12 mouse cellular contexts compared by ENCODE assay signal in the genomic region with DNA sequence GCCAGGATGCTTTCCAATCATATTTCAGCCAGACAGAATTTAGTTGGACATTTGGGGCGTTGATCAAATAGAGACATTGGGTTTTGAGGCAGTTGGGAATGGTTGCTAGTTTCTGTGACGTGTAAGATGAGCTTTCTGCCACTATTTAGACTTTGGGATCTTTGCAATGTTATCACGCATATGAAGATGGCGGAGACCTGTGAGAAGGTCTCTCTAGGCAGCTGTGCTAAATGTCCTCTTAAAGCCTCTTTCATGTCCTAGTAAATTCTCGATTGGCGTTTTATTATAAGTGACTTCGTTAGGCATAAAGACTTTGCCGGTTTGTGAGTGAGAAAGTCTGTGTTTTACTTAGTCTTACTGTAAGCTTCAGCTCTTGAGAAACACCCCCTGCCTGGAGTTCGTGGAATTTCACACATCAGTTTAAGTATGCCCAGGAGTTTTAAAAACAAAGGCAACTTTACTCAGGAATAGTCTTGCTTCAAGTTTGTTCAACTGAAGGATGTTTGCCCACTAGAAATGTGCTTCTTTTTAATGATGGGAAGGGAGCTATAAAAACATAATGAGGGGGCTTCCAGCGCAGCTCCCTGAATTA.
DNase-seq lines count a peak whose midpoint lies in the region; ATAC-seq and TF ChIP-seq lines count a peak whose summit lies in the region.
"Had no signal": no experiment of that assay in that cellular context is flagged by ENCODE, and none has a peak within 500 bp of the region (broad histone marks: within the 10 kb centered on the region; RNA-seq: fewer than 3 reads in every experiment).

No protein-coding gene starts in this region.

- no peak overlapping the region for H3K9ac ChIP-seq in heart, embryonic 14.5 days (ENCODE audit: low read length)
- no peak overlapping the region for H3K9ac ChIP-seq in heart, adult 2 months (ENCODE audit: low read depth, low read length)
- no peak overlapping the region for H3K9ac ChIP-seq in midbrain, embryonic 11.5 days (ENCODE audit: low read length)
- no peak overlapping the region for H3K9ac ChIP-seq in midbrain, embryonic 13.5 days (replicated peaks)
- H3K9ac ChIP-seq in liver, embryonic 12.5 days: no peak overlapping the region
- H3K9ac ChIP-seq: forebrain, embryonic 12.5 days; hindbrain, embryonic 12.5 days; stomach, embryonic 15.5 days had no signal

- H3K4me3 ChIP-seq in heart, embryonic 14.5 days (ENCODE audit: control insufficient read depth in 1 of 2, insufficient read depth in 1 of 2, low read depth in 1 of 2, low read length in 2 of 2): no peak overlapping the region
- no peak overlapping the region for H3K4me3 ChIP-seq in heart, adult 2 months
- no peak overlapping the region for H3K4me3 ChIP-seq in midbrain, embryonic 11.5 days (ENCODE audit: low read depth, low read length)
- H3K4me3 ChIP-seq in midbrain, embryonic 13.5 days (replicated peaks): no peak overlapping the region
- no peak overlapping the region for H3K4me3 ChIP-seq in liver, embryonic 12.5 days
- H3K4me3 ChIP-seq: forebrain, embryonic 12.5 days; hindbrain, embryonic 12.5 days; megakaryocyte, embryonic 14.5 days; stomach, embryonic 15.5 days had no signal

- intact Hi-C loops in heart, adult 2 months (cut with DNase I): loop anchor here (2.0 to 10.0 kb wide), 4 partner anchors 284 to 1304 kb away; no protein-coding TSS in a partner anchor

- no peak for DNase-seq in heart, adult 2 months
- peak; percentile 87 for DNase-seq in midbrain, embryonic 11.5 days (ENCODE audit: low spot score, missing footprints)
- peak; percentile 43 for DNase-seq in forelimb bud, embryonic 11.5 days (ENCODE audit: low read depth, low spot score)
- DNase-seq in yolk sac, embryonic 10.5 days (ENCODE audit: low spot score): no peak

- no peak for TF ChIP-seq POLR2A in heart, adult 2 months (IDR thresholded peaks at IDR 0.05; ENCODE audit: insufficient read depth, low read depth, low read length)

- ATAC-seq in heart, embryonic 14.5 days (ENCODE audit: insufficient number of reproducible peaks, insufficient read depth, low FRiP score, low read depth): no peak
- no peak for ATAC-seq in midbrain, embryonic 11.5 days (ENCODE audit: low FRiP score)
- ATAC-seq in midbrain, embryonic 13.5 days: no peak
- ATAC-seq in liver, embryonic 12.5 days: no peak
- ATAC-seq: intestine, postnatal 0 days had no signal

- TF ChIP-seq CTCF in heart, adult 2 months (IDR thresholded peaks at IDR 0.05): no peak

- H3K4me1 ChIP-seq in heart, embryonic 14.5 days (ENCODE audit: control insufficient read depth in 2 of 2, insufficient read depth in 2 of 2, low read length in 2 of 2): peaks cover 3 to 8% of the 10 kb centered on the region in 2 experiments
- no peaks in the 10 kb centered on the region for H3K4me1 ChIP-seq in heart, adult 2 months (ENCODE audit: control insufficient read depth, insufficient read depth, low read length)
- peaks cover 11% of the 10 kb centered on the region for H3K4me1 ChIP-seq in midbrain, embryonic 11.5 days (ENCODE audit: control insufficient read depth, insufficient read depth, low read length)
- H3K4me1 ChIP-seq in midbrain, embryonic 13.5 days (replicated peaks): peaks cover 12% of the 10 kb centered on the region
- H3K4me1 ChIP-seq in liver, embryonic 12.5 days: no peaks in the 10 kb centered on the region
- H3K4me1 ChIP-seq: stomach, embryonic 15.5 days had no signal

- H3K36me3 ChIP-seq in heart, embryonic 14.5 days (ENCODE audit: control insufficient read depth, insufficient read depth, low read length): no peaks in the 10 kb centered on the region
- no peaks in the 10 kb centered on the region for H3K36me3 ChIP-seq in heart, adult 2 months (ENCODE audit: control insufficient read depth, insufficient read depth, low read length)
- no peaks in the 10 kb centered on the region for H3K36me3 ChIP-seq in midbrain, embryonic 11.5 days (ENCODE audit: control insufficient read depth, insufficient read depth, low read length)
- H3K36me3 ChIP-seq in midbrain, embryonic 13.5 days: no peaks in the 10 kb centered on the region
- H3K36me3 ChIP-seq in liver, embryonic 12.5 days: no peaks in the 10 kb centered on the region
- H3K36me3 ChIP-seq: forebrain, embryonic 12.5 days; hindbrain, embryonic 12.5 days; stomach, embryonic 15.5 days had no signal

- TF ChIP-seq EP300 in heart, adult 2 months (IDR thresholded peaks at IDR 0.05; ENCODE audit: insufficient read depth, low read depth, low read length): no peak

- peak overlapping the region; percentile 47 for H3K4me2 ChIP-seq in heart, embryonic 14.5 days (ENCODE audit: low read length)
- H3K4me2 ChIP-seq in midbrain, embryonic 11.5 days: no peak overlapping the region
- H3K4me2 ChIP-seq in midbrain, embryonic 13.5 days (replicated peaks): no peak overlapping the region
- no peak overlapping the region for H3K4me2 ChIP-seq in liver, embryonic 12.5 days
- H3K4me2 ChIP-seq: forebrain, embryonic 12.5 days; hindbrain, embryonic 12.5 days; stomach, embryonic 15.5 days had no signal

- no peaks in the 10 kb centered on the region for H3K27me3 ChIP-seq in heart, embryonic 14.5 days (ENCODE audit: control insufficient read depth, insufficient read depth, low read length)
- no peaks in the 10 kb centered on the region for H3K27me3 ChIP-seq in heart, adult 2 months (ENCODE audit: control insufficient read depth, insufficient read depth, low read length)
- H3K27me3 ChIP-seq in midbrain, embryonic 11.5 days (ENCODE audit: control insufficient read depth, insufficient read depth, low read length): no peaks in the 10 kb centered on the region
- peaks cover 6% of the 10 kb centered on the region for H3K27me3 ChIP-seq in midbrain, embryonic 13.5 days
- no peaks in the 10 kb centered on the region for H3K27me3 ChIP-seq in liver, embryonic 12.5 days (replicated peaks)
- H3K27me3 ChIP-seq: hindbrain, embryonic 12.5 days; megakaryocyte, embryonic 14.5 days; stomach, embryonic 15.5 days had no signal

- WGBS in heart, embryonic 14.5 days: 46% methylated on average over 10 of the region's 10 CpGs
- 53% methylated on average over 10 of the region's 10 CpGs for WGBS in heart, adult 2 months
- 70% methylated on average over 10 of the region's 10 CpGs for WGBS in midbrain, embryonic 11.5 days
- 67% methylated on average over 10 of the region's 10 CpGs for WGBS in midbrain, embryonic 13.5 days
- 44% methylated on average over 10 of the region's 10 CpGs for WGBS in liver, embryonic 12.5 days (ENCODE audit: insufficient replicate concordance)

- 0 out of 2 replicates have a peak, but pooled peaks cover 4% of the 10 kb centered on the region for H3K9me3 ChIP-seq in heart, embryonic 14.5 days (ENCODE audit: control insufficient read depth, low read length)
- H3K9me3 ChIP-seq in midbrain, embryonic 11.5 days (ENCODE audit: control insufficient read depth, low read length): no peaks in the 10 kb centered on the region
- H3K9me3 ChIP-seq in midbrain, embryonic 13.5 days: no peaks in the 10 kb centered on the region
- H3K9me3 ChIP-seq in liver, embryonic 12.5 days (replicated peaks): 0 out of 2 replicates have a peak, but pooled peaks cover 5% of the 10 kb centered on the region
- H3K9me3 ChIP-seq: forebrain, embryonic 12.5 days; hindbrain, embryonic 12.5 days; stomach, embryonic 15.5 days had no signal

- H3K79me2 ChIP-seq in heart, adult 2 months (replicated peaks; ENCODE audit: control insufficient read depth, insufficient read depth, low read length): no peaks in the 10 kb centered on the region

- no peak overlapping the region for H3K27ac ChIP-seq in heart, embryonic 14.5 days (replicated peaks in 1 of 2; ENCODE audit: control insufficient read depth in 1 of 2, insufficient read depth in 1 of 2, low read depth in 2 of 2, low read length in 2 of 2)
- H3K27ac ChIP-seq in heart, adult 2 months: no peak overlapping the region
- no peak overlapping the region for H3K27ac ChIP-seq in midbrain, embryonic 11.5 days (ENCODE audit: low read depth, low read length)
- no peak overlapping the region for H3K27ac ChIP-seq in midbrain, embryonic 13.5 days
- no peak overlapping the region for H3K27ac ChIP-seq in liver, embryonic 12.5 days
- H3K27ac ChIP-seq: forebrain, embryonic 12.5 days; hindbrain, embryonic 12.5 days; stomach, embryonic 15.5 days had no signal

Comparison
In these comparisons a context has a peak if more than half of its experiments do, and no peak if none do; other contexts are left out.
1. DNase-seq: peak in midbrain, embryonic 11.5 days (single experiment) and forelimb bud, embryonic 11.5 days (single experiment); none in heart, adult 2 months (0 of 2) and yolk sac, embryonic 10.5 days (single experiment).